Mouse (Mus musculus): ENCODE results near the gene Hoxb7. TPM values are rescaled to one million over a fixed set of nuclear protein-coding genes. Genes with fewer than 3 reads are reported as not detected.

Gene Hoxb7
- polyA plus RNA-seq, 1 experiment from 2014 or later = 8.3 TPM

MicroRNA genes within 50 kb of the gene (microRNA counts, 519-probe panel; counts per million panel counts)
- microRNA mmu-miR-10a (3,695 counts per million, percentile 86 among the panel's probes with 10 or more counts), microRNA mmu-miR-196a (1,835 counts per million, percentile 32 among the panel's probes with 10 or more counts)

Small RNA genes lying within 50 kb of the gene (microRNA-seq; reads per million reads assigned to microRNA genes)
- gene Mir10a (36,877 reads per million, percentile 99 among the genes with 10 or more reads in this experiment), gene Mir196a-1 (0.66 reads per million)

Other genes with a start within 250 kb of the Hoxb7 start
- gene Ube2z, start 221.2 kb upstream of the Hoxb7 start, polyA plus RNA-seq (2015; fragmentation: Nextera tagmentation; extraction: Ambion mirVana) = 32.6 and 34.0 TPM in 2 replicates
- gene Atp5g1, start 211.0 kb upstream of the Hoxb7 start, polyA plus RNA-seq (2015; fragmentation: Nextera tagmentation; extraction: Ambion mirVana) = 693 and 716 TPM in 2 replicates
- gene Calcoco2, start 174.7 kb upstream of the Hoxb7 start, polyA plus RNA-seq (2015; fragmentation: Nextera tagmentation; extraction: Ambion mirVana) = 0.25 TPM in 1 of 2 replicates, not detected in the other
- 0.21 and 0.58 TPM in 2 replicates for gene Ttll6, start 152.8 kb upstream of the Hoxb7 start, polyA plus RNA-seq (2015; fragmentation: Nextera tagmentation; extraction: Ambion mirVana)
- gene Hoxb13, start 92.3 kb upstream of the Hoxb7 start, polyA plus RNA-seq (2015; fragmentation: Nextera tagmentation; extraction: Ambion mirVana) = not detected in 2 replicates
- gene Hoxb9, start 15.2 kb upstream of the Hoxb7 start, polyA plus RNA-seq (2015; fragmentation: Nextera tagmentation; extraction: Ambion mirVana) = 0.14 and 0.16 TPM in 2 replicates
- gene Hoxb8, start 4.7 kb upstream of the Hoxb7 start, polyA plus RNA-seq (2015; fragmentation: Nextera tagmentation; extraction: Ambion mirVana) = 0.44 and 1.5 TPM in 2 replicates
- 5.6 and 8.3 TPM in 2 replicates for gene Hoxb6, start 5.9 kb downstream of the Hoxb7 start, polyA plus RNA-seq (2015; fragmentation: Nextera tagmentation; extraction: Ambion mirVana)
- 13.8 TPM in 2 replicates for gene Hoxb5, start 16.7 kb downstream of the Hoxb7 start, polyA plus RNA-seq (2015; fragmentation: Nextera tagmentation; extraction: Ambion mirVana)
- 2.2 and 2.7 TPM in 2 replicates for gene Hoxb4, start 31.6 kb downstream of the Hoxb7 start, polyA plus RNA-seq (2015; fragmentation: Nextera tagmentation; extraction: Ambion mirVana)
- 0.99 and 1.5 TPM in 2 replicates for gene Hoxb3, start 36.7 kb downstream of the Hoxb7 start, polyA plus RNA-seq (2015; fragmentation: Nextera tagmentation; extraction: Ambion mirVana)
- 9.1 and 11.5 TPM in 2 replicates for gene Hoxb2, start 63.9 kb downstream of the Hoxb7 start, polyA plus RNA-seq (2015; fragmentation: Nextera tagmentation; extraction: Ambion mirVana)
- 0.24 TPM in 1 of 2 replicates, not detected in the other for gene Hoxb1, start 79.1 kb downstream of the Hoxb7 start, polyA plus RNA-seq (2015; fragmentation: Nextera tagmentation; extraction: Ambion mirVana)
- 1.1 and 1.4 TPM in 2 replicates for gene Skap1, start 178.0 kb downstream of the Hoxb7 start, polyA plus RNA-seq (2015; fragmentation: Nextera tagmentation; extraction: Ambion mirVana)

All from stomach, embryonic 16.5 days (tissue).